Comparison of ENCODE assay signal across 9 mouse cellular contexts in the genomic region with DNA sequence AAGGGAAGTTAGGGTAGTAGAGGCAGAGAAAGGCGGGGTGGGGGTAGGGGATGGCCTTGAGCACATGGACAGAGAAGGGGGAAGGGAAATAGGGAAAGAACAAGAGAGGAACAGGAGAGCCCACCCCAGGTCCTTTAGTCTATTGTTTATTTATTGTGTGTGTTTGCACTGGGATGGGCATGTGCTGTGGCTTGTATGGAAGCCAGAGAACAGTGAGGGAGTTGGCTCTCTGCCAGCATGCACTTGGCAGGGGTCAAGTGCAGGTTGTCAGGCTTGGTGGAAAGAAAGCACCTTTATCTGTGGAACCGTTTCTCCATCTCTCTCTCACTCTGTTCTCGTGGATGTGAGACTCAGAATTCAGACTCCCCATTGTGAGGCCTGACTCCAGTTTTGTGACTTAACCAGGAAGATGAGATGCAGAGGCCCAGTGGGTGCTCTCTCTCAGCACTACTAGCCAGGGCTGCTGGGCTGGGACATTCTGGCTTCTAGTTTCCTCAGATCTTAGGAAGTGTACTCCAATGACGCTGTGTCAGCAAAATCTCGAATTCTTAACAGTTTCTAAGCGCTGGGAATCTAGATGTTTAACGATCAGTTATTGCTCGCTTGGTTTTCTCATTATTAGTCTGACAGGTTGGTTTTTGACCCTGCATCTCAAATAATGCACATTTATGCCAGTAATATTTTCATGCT. TPM values are rescaled to one million over a fixed set of nuclear protein-coding genes. Genes with fewer than 3 reads are reported as not detected.
DNase-seq lines count a peak whose midpoint lies in the region; ATAC-seq lines count a peak whose summit lies in the region.
"Had no signal": no experiment of that assay in that cellular context is flagged by ENCODE, and none has a peak within 500 bp of the region (broad histone marks: within the 10 kb centered on the region; RNA-seq: fewer than 3 reads in every experiment).

No protein-coding gene starts in this region.

- WGBS in midbrain, embryonic 12.5 days: 72% methylated on average over 8 of the region's 8 CpGs
- WGBS in midbrain, embryonic 16.5 days: 55% methylated on average over 8 of the region's 8 CpGs
- 57% methylated on average over 8 of the region's 8 CpGs for WGBS in intestine, embryonic 15.5 days

- H3K4me3 ChIP-seq in midbrain, embryonic 12.5 days: no peak overlapping the region
- H3K4me3 ChIP-seq in midbrain, embryonic 16.5 days (ENCODE audit: low read depth, low read length): no peak overlapping the region
- no peak overlapping the region for H3K4me3 ChIP-seq in intestine, embryonic 15.5 days (replicated peaks)
- H3K4me3 ChIP-seq: megakaryocyte, embryonic 14.5 days had no signal

- no peak overlapping the region for H3K4me2 ChIP-seq in midbrain, embryonic 12.5 days (replicated peaks)
- no peak overlapping the region for H3K4me2 ChIP-seq in midbrain, embryonic 16.5 days (ENCODE audit: low read length)
- H3K4me2 ChIP-seq in intestine, embryonic 15.5 days (replicated peaks): no peak overlapping the region

- no peaks in the 10 kb centered on the region for H3K27me3 ChIP-seq in midbrain, embryonic 12.5 days
- no peaks in the 10 kb centered on the region for H3K27me3 ChIP-seq in midbrain, embryonic 16.5 days (ENCODE audit: control insufficient read depth, insufficient read depth, low read depth, low read length)
- H3K27me3 ChIP-seq in intestine, embryonic 15.5 days (replicated peaks): no peaks in the 10 kb centered on the region

- no peaks in the 10 kb centered on the region for H3K36me3 ChIP-seq in midbrain, embryonic 12.5 days
- no peaks in the 10 kb centered on the region for H3K36me3 ChIP-seq in midbrain, embryonic 16.5 days (ENCODE audit: control insufficient read depth, insufficient read depth, low read length)
- H3K36me3 ChIP-seq in intestine, embryonic 15.5 days: no peaks in the 10 kb centered on the region

- no peak overlapping the region for H3K9ac ChIP-seq in midbrain, embryonic 12.5 days (replicated peaks)
- H3K9ac ChIP-seq in midbrain, embryonic 16.5 days (ENCODE audit: low read depth, low read length): no peak overlapping the region
- no peak overlapping the region for H3K9ac ChIP-seq in intestine, embryonic 15.5 days

- DNase-seq in cerebellum, adult 9-10 months: peak; percentile 23
- DNase-seq in ovary, postnatal 36 days (ENCODE audit: low spot score): no peak
- no peak for DNase-seq in gastrocnemius, postnatal 10 days

- no peak overlapping the region for H3K27ac ChIP-seq in midbrain, embryonic 12.5 days (replicated peaks)
- H3K27ac ChIP-seq in midbrain, embryonic 16.5 days (ENCODE audit: low read length): no peak overlapping the region
- no peak overlapping the region for H3K27ac ChIP-seq in intestine, embryonic 15.5 days

- peak; percentile 50; the same call in 1 of the 2 replicates for ATAC-seq in midbrain, embryonic 12.5 days (ENCODE audit: low FRiP score, low read depth)
- ATAC-seq in midbrain, embryonic 16.5 days: no peak
- peak; percentile 64 for ATAC-seq in intestine, embryonic 15.5 days
- 0 out of 2 replicates have a peak, but pooled peaks have one; percentile 32 for ATAC-seq in megakaryocyte-erythroid progenitor cell, adult 5-6 weeks (replicated peaks; ENCODE audit: low FRiP score, low TSS enrichment, poor library complexity, severe bottlenecking)
- ATAC-seq in erythroid progenitor cell, adult 5-6 weeks (replicated peaks; ENCODE audit: low FRiP score, poor library complexity, severe bottlenecking): no peak

- H3K9me3 ChIP-seq in midbrain, embryonic 12.5 days: no peaks in the 10 kb centered on the region
- H3K9me3 ChIP-seq in midbrain, embryonic 16.5 days (replicated peaks; ENCODE audit: control insufficient read depth, low read length, poor library complexity, severe bottlenecking): no peaks in the 10 kb centered on the region
- H3K9me3 ChIP-seq in intestine, embryonic 15.5 days: no peaks in the 10 kb centered on the region
- H3K9me3 ChIP-seq: megakaryocyte, embryonic 14.5 days had no signal

- H3K4me1 ChIP-seq in midbrain, embryonic 12.5 days: peaks cover 15% of the 10 kb centered on the region
- peaks cover 7% of the 10 kb centered on the region; the same call in 1 of the 2 replicates for H3K4me1 ChIP-seq in midbrain, embryonic 16.5 days (ENCODE audit: control insufficient read depth, insufficient read depth, low read length)
- peaks cover 50% of the 10 kb centered on the region for H3K4me1 ChIP-seq in intestine, embryonic 15.5 days (replicated peaks)

RNA-seq across cellular contexts. Expression of a gene that starts 36.2 kb away (rescaled TPM):
- 0.79 and 1.6 TPM in 2 replicates for polyA plus RNA-seq in midbrain, embryonic 12.5 days (2016; fragmentation: Nextera tagmentation; extraction: Ambion mirVana)
- polyA plus RNA-seq in midbrain, embryonic 16.5 days (2015; fragmentation: Nextera tagmentation; extraction: Ambion mirVana): 0.54 and 0.81 TPM in 2 replicates
- 3.2 and 4.1 TPM in 2 replicates for polyA plus RNA-seq in intestine, embryonic 15.5 days (2015; fragmentation: Nextera tagmentation; extraction: Ambion mirVana)
- 20.5 and 23.7 TPM in 2 replicates for total RNA-seq in megakaryocyte-erythroid progenitor cell, adult 5-6 weeks (2014; fragmentation: Nextera tagmentation)
- 8.5 and 20.7 TPM in 2 replicates for total RNA-seq in megakaryocyte-erythroid progenitor cell, adult 5-6 weeks (2017)
- total RNA-seq in erythroid progenitor cell, adult 5-6 weeks (2015; ENCODE audit: low replicate concordance): 3.6 and 9.6 TPM in 2 replicates
- total RNA-seq in erythroid progenitor cell, adult 5-6 weeks (2017; ENCODE audit: low replicate concordance): 0.23 and 0.39 TPM in 2 replicates
- total RNA-seq in gastrocnemius, postnatal 10 days (2021): 10 to 100 TPM; 17.0 to 17.9 TPM

Comparison
In these comparisons a context has a peak if more than half of its experiments do, and no peak if none do; other contexts are left out.
1. ATAC-seq: peak in midbrain, embryonic 12.5 days (single experiment), intestine, embryonic 15.5 days (single experiment) and megakaryocyte-erythroid progenitor cell, adult 5-6 weeks (single experiment); none in midbrain, embryonic 16.5 days (single experiment) and erythroid progenitor cell, adult 5-6 weeks (single experiment).